18 mouse cellular contexts compared by ENCODE assay signal in genomic region chr4:138824660-138825059, GRCm38 (mm10). TPM values are rescaled to one million over a fixed set of nuclear protein-coding genes. Genes with fewer than 3 reads are reported as not detected.
DNase-seq lines count a peak whose midpoint lies in the region; TF ChIP-seq lines count a peak whose summit lies in the region.
"Had no signal": no experiment of that assay in that cellular context is flagged by ENCODE, and none has a peak within 500 bp of the region (broad histone marks: within the 10 kb centered on the region; RNA-seq: fewer than 3 reads in every experiment).

No protein-coding gene starts in this region.

- peak; percentile 68 for TF ChIP-seq CTCF in layer of hippocampus, adult 2 months (conservative IDR thresholded peaks at IDR 0.05)

- no peak overlapping the region for H3K27ac ChIP-seq in layer of hippocampus, adult 2 months
- H3K27ac ChIP-seq: heart, embryonic 10.5 days; limb, embryonic 12.5 days; midbrain, embryonic 12.5 days; neural tube, embryonic 12.5 days had no signal

- intact Hi-C loops in left cerebral cortex, postnatal 25 days (cut with DNase I) = no loop called here

- peak; percentile 31 for DNase-seq in embryo, embryonic 10 days (ENCODE audit: low spot score)
- no peak for DNase-seq in embryo, embryonic 9.5 days (ENCODE audit: extremely low spot score)
- no peak for DNase-seq in layer of hippocampus, adult 2 months (ENCODE audit: low spot score in 2 of 2)
- no peak for DNase-seq in layer of hippocampus, adult 8-10 months (ENCODE audit: low spot score in 2 of 2)
- DNase-seq in R1 (ENCODE audit: low read depth, low spot score) = peak; percentile 70
- DNase-seq in lung, postnatal 36 days = peak; percentile 54
- no peak for DNase-seq in left cerebral cortex, postnatal 25 days (ENCODE audit: low spot score in 2 of 2)
- DNase-seq in adrenal gland, adult 2 months = no peak
- DNase-seq: liver, postnatal 0 days; thymus, postnatal 14 days had no signal

- no peak overlapping the region for H3K4me3 ChIP-seq in layer of hippocampus, adult 2 months
- H3K4me3 ChIP-seq: heart, embryonic 10.5 days; limb, embryonic 12.5 days; midbrain, embryonic 12.5 days; neural tube, embryonic 12.5 days had no signal

RNA-seq across cellular contexts. Expression of gene Pla2g5, which starts 38.6 kb away (rescaled TPM):
- 1 to 10 TPM in 1 of 2 experiments, under 1 TPM in 1; 0.86 to 1.4 TPM for total RNA-seq in layer of hippocampus, adult 2 months (2021)
- total RNA-seq in layer of hippocampus, adult 8-10 months (2022) = 1 to 10 TPM in 2 of 4 experiments, under 1 TPM in 2; 0.94 to 3.0 (median 1.6) TPM
- 1 to 10 TPM; 7.0 to 7.9 TPM for total RNA-seq in left cerebral cortex, postnatal 25 days (2021)
- 10 to 100 TPM; 13.1 TPM for total RNA-seq in adrenal gland, adult 2 months (2021)
- 88.3 and 101 TPM in 2 replicates for polyA plus RNA-seq in adrenal gland, adult 2 months (2012; rRNA removed)
- polyA plus RNA-seq: limb, embryonic 12.5 days; liver, postnatal 0 days; midbrain, embryonic 12.5 days; neural tube, embryonic 12.5 days had no signal

RNA-seq across cellular contexts. Expression of gene Gm13030, which starts 49.1 kb away (rescaled TPM):
- total RNA-seq in layer of hippocampus, adult 2 months (2021) = not detected
- not detected for total RNA-seq in layer of hippocampus, adult 8-10 months (2022)
- not detected for total RNA-seq in left cerebral cortex, postnatal 25 days (2021)
- total RNA-seq in adrenal gland, adult 2 months (2021) = not detected
- not detected in 2 replicates for polyA plus RNA-seq in adrenal gland, adult 2 months (2012; rRNA removed)
- polyA plus RNA-seq: C2C12; frontal cortex, adult 2 months; heart, embryonic 10.5 days; hindbrain, embryonic 11.5 days; large intestine, adult 2 months; limb, embryonic 12.5 days; liver, postnatal 0 days; midbrain, embryonic 12.5 days; neural tube, embryonic 12.5 days had no signal

RNA-seq across cellular contexts. Expression of gene Pla2g2d, which starts 49.1 kb away (rescaled TPM):
- under 1 TPM; 0.23 to 0.64 TPM for total RNA-seq in layer of hippocampus, adult 2 months (2021)
- under 1 TPM; 0.23 to 0.62 (median 0.43) TPM for total RNA-seq in layer of hippocampus, adult 8-10 months (2022)
- total RNA-seq in left cerebral cortex, postnatal 25 days (2021) = under 1 TPM; 0.28 to 0.48 TPM
- total RNA-seq in adrenal gland, adult 2 months (2021) = 1 to 10 TPM; 2.3 to 2.9 TPM
- 1.3 and 1.4 TPM in 2 replicates for polyA plus RNA-seq in adrenal gland, adult 2 months (2012; rRNA removed)
- polyA plus RNA-seq: C2C12; limb, embryonic 12.5 days had no signal

RNA-seq across cellular contexts. Expression of gene Pla2g2e, which starts 53.1 kb away (rescaled TPM):
- total RNA-seq in layer of hippocampus, adult 2 months (2021) = not detected
- not detected for total RNA-seq in layer of hippocampus, adult 8-10 months (2022)
- not detected for total RNA-seq in left cerebral cortex, postnatal 25 days (2021)
- 1 to 10 TPM; 1.4 to 4.6 TPM for total RNA-seq in adrenal gland, adult 2 months (2021)
- polyA plus RNA-seq in adrenal gland, adult 2 months (2012; rRNA removed) = 0.73 and 1.4 TPM in 2 replicates
- polyA plus RNA-seq: frontal cortex, adult 2 months; heart, embryonic 10.5 days; hindbrain, embryonic 11.5 days; limb, embryonic 12.5 days; liver, postnatal 0 days; midbrain, embryonic 12.5 days; neural tube, embryonic 12.5 days had no signal

Comparison
In these comparisons a context has a peak if more than half of its experiments do, and no peak if none do; other contexts are left out.
1. DNase-seq: peak in embryo, embryonic 10 days (single experiment), R1 (single experiment) and lung, postnatal 36 days (single experiment); none in embryo, embryonic 9.5 days (single experiment), layer of hippocampus, adult 2 months (0 of 2), layer of hippocampus, adult 8-10 months (0 of 2), left cerebral cortex, postnatal 25 days (0 of 2) and adrenal gland, adult 2 months (single experiment).